Mouse (Mus musculus): ENCODE data around the gene Otc. TPM values are rescaled to one million over a fixed set of nuclear protein-coding genes. Genes with fewer than 3 reads are reported as not detected.

The Otc gene
- polyA plus RNA-seq, 1 experiment: not detected

Other genes starting within 250 kb of the Otc start
- gene Srpx, start 134.6 kb upstream of the Otc start, polyA plus RNA-seq (2012; rRNA removed): 12.9 and 23.2 TPM in 2 replicates
- gene Rpgr, start 35.4 kb upstream of the Otc start, polyA plus RNA-seq (2012; rRNA removed): 1.8 and 2.5 TPM in 2 replicates
- 62.1 and 80.5 TPM in 2 replicates for gene Tspan7, start 232.9 kb downstream of the Otc start, polyA plus RNA-seq (2012; rRNA removed)

All from gonadal fat pad, adult 2 months (tissue).